Mouse (Mus musculus): ENCODE measurements around the gene Pld2. TPM values are rescaled to one million over a fixed set of nuclear protein-coding genes. Genes with fewer than 3 reads are reported as not detected.
"Not testable (repeated sequence)": the region's sequence is repeated elsewhere in the genome, so short reads cannot be mapped to it uniquely, and the experiment has no call there.

Pld2 gene
- total RNA-seq (2021) (10 to 100 TPM in 1 of 2 experiments, 1 to 10 TPM in 1; 8.0 to 10.9 TPM), polyA plus RNA-seq (2012; rRNA removed) (12.8 and 18.4 TPM in 2 replicates)
- long read RNA-seq, transcript Pld2-201 (25 exons, 3,659 nt): major isoform, 5 of 13 reads
- long read RNA-seq, partial matches to known transcripts: 2 of 13 reads
- long read RNA-seq, other reads (novel, unspliced or antisense): 6 of 13 reads

- DNase-seq: peak; percentile 96
Measured at GRCm38 (mm10) chr11:70539877-70540587, at the start of gene Pld2. Gene Pld2 (plus strand): TSS chr11:70540064.

DNA sequence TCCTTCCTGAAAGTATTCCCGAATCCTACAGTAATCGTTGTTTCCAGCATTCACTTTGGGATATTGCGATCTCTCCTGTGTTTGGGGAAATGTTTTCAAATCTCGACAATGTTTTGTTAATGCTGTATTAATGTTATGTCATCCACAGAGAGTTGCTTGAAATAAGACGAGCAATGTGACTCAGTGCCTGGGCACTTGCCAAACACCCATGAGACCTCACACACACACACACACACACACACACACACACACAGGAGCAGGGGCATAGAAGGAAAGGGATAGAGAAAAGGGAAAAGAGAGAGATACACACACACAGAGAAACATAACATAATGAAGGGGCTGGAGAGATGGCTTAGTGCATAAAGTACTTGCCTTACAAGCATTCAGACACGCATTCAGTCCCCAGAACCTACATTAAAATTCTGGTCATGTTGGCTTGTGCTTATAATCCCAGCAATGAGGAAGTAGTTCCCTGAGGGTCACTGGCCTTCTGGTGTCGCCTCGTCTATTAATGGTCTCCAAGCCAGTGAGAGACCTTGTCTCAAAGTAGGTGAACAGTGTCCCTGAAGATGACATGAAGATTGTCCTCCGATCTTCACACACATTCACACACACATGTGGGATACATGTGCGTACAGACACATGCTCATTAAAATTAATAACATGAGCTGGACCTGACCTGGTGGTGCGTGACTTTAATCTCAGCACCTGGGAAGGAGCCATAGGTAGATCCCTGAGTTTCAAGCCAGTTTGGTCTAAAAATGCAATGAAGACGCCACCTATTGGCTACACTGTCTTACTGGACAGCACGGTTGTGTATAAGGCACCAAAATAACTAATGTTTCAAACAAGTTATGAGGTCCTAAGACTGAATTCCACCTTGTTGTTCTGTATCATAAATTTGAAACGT is 40.0 kb upstream of the Pld2 start:
- peak; percentile 78 for DNase-seq

DNA sequence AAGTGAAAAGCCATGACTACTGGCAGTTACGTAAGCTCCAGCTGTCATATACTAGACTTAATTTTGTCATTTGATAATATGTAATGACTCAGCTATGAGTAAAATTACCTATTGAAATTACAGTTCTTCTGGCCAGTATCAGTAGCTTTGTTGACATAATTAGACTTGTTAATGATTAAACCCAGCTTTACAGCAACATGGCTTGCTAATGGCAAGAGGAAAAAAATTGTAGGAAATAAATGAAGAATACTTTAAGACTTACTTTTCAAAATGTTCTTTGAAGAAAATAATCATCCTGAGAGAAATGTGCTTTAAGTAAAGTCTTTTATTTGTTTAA is 39.4 kb upstream of the Pld2 start:
- no peak for DNase-seq

DNA sequence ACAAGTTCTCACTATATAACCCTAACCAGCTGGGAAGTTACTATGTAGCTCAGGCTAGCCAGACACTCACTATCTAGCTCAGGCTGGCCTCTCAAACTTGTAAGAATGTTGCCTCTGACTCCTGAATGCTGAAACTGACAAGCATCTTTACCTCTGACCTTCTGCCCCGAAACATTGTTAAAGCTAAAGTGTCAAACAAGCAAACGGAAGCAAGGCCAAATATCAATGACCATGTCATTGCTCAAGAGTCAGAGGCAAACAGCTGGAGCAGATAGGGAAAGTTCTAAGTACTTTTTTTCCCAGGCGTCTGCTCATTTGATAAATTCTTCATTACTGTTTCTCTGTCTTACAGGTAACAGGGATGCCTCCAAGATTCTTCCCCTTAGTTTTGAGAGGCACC is 37.8 kb upstream of the Pld2 start:
- DNase-seq: no peak

DNA sequence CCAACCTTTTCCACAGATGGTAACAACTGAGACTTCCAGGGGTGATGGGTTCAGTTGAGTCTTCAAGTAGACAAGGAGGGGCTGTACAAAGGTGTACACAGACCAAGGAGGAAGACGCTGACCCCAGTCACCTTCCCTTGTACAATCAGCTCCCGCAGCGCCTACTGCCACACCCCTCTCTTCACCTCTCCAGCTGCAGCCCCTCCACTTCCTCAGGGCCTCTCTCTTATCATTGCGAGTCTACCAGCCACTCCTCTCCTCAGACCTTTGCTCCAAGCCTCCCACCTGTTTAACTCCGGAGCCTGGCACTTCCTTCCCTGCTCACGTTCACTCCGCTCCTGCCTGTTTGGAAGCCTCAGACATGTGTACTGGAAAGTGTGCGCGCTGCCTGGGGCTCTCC is 34.9 kb upstream of the Pld2 start, which contains the start of gene Tm4sf5:
Gene Tm4sf5, plus strand, starts transcription at position 275 of the 400 bp plus-strand sequence.
- no peak for DNase-seq

- DNase-seq: peak; percentile 65
Measured at GRCm38 (mm10) chr11:70506385-70506784, 33.5 kb upstream of the Pld2 start.

- no peak for DNase-seq
Measured at GRCm38 (mm10) chr11:70506962-70507515, 32.8 kb upstream of the Pld2 start.

DNA sequence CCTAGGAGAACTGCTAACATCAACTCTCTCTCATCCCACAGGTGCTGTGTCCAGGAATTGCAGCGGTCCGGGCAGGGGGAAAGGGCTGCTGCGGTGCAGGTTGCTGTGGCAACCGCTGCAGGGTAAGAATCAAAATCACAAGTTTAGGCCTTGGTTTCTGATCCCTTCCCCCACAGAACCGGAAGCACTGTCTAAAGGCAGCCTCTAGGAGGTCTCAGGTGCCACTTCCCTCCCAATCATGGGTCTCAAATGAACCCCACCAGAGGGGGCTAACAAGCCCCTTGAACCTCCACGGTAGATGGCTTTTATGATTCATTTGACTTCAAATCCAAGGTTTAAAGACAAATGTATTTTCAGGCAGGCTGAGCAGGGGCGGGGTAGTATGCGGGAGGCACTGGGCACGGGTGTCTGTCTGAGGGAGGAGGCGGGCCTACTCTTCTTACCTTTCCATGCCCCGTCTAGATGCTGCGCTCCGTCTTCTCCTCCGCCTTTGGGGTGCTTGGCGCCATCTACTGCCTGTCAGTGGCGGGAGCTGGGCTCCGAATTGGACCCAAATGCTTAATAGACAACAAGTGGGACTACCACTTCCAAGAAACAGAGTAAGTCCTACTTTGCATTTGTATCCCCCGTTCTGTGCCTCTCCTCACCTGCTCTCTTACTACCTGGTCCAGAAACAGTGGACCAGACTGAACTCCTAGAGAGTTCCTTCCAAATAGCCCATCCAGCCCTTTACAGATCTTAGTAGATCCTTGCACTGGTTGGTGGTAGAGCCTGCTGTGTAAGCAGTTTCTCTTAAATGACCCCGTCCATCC is 29.9 kb upstream of the Pld2 start:
- peak; percentile 29 for DNase-seq

GRCm38 (mm10) chr11:70511242-70511641 is 28.6 kb upstream of the Pld2 start:
- DNase-seq: no peak

GRCm38 (mm10) chr11:70511825-70512224 is 28.0 kb upstream of the Pld2 start:
- DNase-seq: no peak

DNA sequence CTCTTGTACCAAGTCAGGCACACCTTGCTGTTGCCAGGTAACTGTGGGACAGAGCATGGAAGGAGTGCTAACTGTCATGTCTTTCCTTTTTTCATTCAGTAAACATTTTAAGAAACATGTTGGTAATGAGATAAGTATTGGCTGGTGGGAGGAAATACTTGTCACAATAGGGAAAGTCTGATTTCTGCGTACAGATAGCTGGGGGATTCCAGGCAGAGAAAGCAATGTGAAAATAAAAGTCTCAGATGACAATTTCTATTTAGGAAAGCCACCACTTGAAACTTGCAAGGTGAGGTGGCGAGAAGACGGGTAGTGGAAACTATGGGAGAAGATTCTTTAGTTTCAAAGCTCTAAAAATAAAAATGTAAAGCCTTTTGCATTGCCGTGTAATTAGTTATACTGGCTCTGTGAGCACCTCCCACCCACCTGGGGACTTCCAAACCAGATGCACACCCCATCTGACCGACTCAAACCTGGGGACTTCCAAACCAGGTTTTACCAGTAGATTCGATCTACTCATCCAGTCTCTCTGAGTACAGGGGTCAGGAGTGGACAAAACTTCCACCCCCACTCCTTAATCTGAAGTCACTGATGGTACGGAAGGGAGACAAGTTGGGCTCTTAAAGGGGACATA is 27.0 kb upstream of the Pld2 start:
- DNase-seq: no peak

DNA sequence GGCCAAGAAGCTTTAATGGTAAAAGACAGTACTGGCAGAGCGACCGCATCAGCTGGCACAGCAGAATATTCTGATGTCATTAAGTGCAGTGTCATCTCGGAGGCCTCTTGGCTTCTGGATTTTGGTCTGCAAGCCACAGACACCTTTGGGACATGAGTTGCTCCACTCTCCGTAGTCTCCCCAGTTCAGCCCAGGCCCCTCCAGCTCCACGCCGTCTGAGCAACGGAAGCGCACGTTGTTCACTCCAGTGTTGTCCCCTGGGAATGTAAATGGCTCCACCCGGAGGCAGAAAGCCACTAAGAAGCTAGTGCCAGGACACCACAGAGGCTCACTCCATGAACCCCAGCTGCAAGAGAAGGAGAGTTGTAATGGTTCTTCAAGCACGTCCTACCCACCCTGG is 26.3 kb upstream of the Pld2 start:
- DNase-seq: no peak

DNA sequence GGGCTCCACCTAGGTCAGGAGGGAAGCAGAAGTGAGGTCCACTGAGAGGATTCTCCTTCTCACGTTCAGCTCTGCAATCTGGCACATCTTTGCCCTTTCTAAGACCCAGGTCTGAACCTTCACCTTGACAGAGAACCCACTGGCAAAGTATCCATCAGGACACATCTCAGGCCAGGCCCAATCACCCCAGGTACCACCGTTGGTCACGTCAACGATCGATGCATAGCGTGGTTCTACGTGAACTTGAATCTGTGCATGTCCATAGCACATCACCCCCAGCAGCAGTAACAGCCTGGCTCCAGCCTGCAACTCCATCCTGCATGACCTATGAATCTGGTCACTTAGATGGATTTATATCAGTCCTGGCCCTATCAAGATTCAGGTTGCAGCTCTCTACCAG is 25.6 kb upstream of the Pld2 start, which contains the start of gene Vmo1:
Gene Vmo1, minus strand, starts transcription at position 329 of the 400 bp plus-strand sequence.
- no peak for DNase-seq

- DNase-seq: no peak
Measured at GRCm38 (mm10) chr11:70516352-70516751, 23.5 kb upstream of the Pld2 start.

- DNase-seq: no peak
Measured at GRCm38 (mm10) chr11:70518436-70518835, 21.4 kb upstream of the Pld2 start.

GRCm38 (mm10) chr11:70518923-70519322 is 20.9 kb upstream of the Pld2 start, which contains the start of gene Gltpd2:
Gene Gltpd2 (plus strand): TSS chr11:70519196.
- no peak for DNase-seq

DNA sequence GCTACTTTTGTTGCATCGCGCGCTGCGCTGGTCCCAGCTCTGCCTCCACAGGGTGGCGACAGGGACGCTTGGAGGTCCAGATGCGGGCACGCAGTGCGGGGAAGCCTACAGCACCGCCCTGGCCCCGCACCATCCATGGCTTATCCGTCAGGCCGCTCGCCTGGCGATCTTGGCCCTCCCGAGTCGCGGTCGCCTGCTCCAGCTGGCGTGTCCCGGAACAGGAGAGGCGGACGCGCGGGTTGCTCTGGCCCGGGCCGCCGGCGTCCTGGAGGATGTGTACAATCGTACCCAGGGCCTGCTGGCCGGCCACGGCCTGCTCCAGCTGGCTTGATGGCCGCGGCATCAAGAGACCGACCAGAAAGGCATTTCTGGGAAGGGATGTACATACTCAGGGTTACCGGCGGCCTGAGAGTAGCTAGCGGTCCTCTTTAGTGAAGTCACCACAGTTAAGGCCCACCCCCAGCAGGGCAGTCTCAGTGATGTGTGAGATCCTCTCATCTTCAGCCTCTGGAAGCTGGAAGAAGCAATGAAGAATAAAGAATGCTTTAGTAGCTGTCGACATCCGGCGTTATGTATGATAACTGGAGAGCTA is 19.6 kb upstream of the Pld2 start:
- DNase-seq: peak; percentile 59

GRCm38 (mm10) chr11:70523306-70523989 is 16.4 kb upstream of the Pld2 start:
- not testable (repeated sequence) for DNase-seq

- DNase-seq: no peak
Measured at GRCm38 (mm10) chr11:70524782-70525181, 15.1 kb upstream of the Pld2 start.

- DNase-seq: peak; percentile 93
Measured at GRCm38 (mm10) chr11:70525184-70525678, 14.6 kb upstream of the Pld2 start, which contains the start of gene Psmb6. Gene Psmb6 (plus strand): TSS chr11:70525367.
